Mouse (Mus musculus) heart, postnatal 25 days (tissue): ENCODE measurements around the gene Taf6. TPM values are rescaled to one million over a fixed set of nuclear protein-coding genes. Genes with fewer than 3 reads are reported as not detected.
"Not testable (repeated sequence)": the region's sequence is repeated elsewhere in the genome, so short reads cannot be mapped to it uniquely, and the experiment has no call there.

ENCODE experiments used
- DNase-seq: peaks from one replicate; pipeline ENCODE4 v3.0.0; 2022; ENCODE audit warnings: low spot score
- intact Hi-C: fragments of 180-260 bp; cut with DNase I; formaldehyde crosslinking; loops from one replicate; pipeline ENCODE4 v1.15.1; 2025
- total RNA-seq, 2 experiments: library from RNA; stranded (reverse); gene quantifications; 2 replicates each; pipeline ENCODE4 v1.2.3; 2021

Gene Taf6
- 10 to 100 TPM; 29.9 to 32.9 TPM for total RNA-seq

- DNase-seq: peak; percentile 69
- intact Hi-C loops: loop anchor here (2.0 kb wide), 1 partner anchor 14 kb away; the partner anchor contains the start of genes Ap4m1 and Mcm7
Measured at GRCm38 (mm10) chr5:138186950-138187638, at the start of gene Taf6, which contains the start of gene Cnpy4. TSS of gene Taf6 (minus strand) at chr5:138187451. TSS of gene Cnpy4 (plus strand) at chr5:138187485.

DNA sequence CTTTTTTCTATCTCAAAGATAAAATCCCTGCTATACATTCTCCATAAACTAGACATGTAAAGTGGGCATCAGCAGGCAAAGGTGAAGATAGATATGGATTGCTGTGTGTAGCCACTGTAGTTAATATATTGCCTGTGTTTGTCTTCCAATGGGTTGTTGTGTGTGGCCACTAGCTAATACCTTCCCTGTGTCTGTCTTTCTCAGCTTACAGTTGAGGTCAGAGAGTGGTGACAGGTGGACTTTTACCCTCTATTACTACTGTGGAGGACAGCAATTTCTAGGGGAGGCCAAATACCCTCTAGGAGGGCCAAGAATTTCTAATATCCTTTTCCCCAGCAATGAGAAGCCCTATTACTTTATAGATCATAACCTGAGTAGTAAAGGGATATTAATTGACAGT, 47.0 kb upstream of the Taf6 start:
- intact Hi-C loops: no loop called here
- DNase-seq: no peak

DNA sequence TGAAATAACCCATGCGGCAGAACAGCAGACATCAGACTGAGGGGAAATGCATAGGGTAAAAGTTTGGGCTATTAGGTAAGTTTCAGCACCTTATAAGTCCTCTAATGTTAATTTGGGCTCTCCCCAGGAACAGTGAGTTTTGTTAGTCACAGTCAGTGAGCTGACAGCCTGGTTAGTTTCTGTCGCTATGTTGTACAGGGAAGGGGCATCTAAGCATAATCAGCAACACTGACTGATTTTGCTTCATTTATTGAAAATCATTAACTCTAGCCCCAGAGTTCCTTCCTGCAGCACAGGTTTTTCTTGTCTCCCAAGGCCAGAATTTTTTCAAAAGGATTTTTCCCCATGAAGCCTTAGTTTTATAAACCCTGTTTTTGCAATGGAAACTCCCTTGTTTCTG, 46.5 kb upstream of the Taf6 start:
- no peak for DNase-seq
- intact Hi-C loops: no loop called here

GRCm38 (mm10) chr5:138229511-138229910, 42.3 kb upstream of the Taf6 start:
- intact Hi-C loops: no loop called here
- DNase-seq: no peak

DNA sequence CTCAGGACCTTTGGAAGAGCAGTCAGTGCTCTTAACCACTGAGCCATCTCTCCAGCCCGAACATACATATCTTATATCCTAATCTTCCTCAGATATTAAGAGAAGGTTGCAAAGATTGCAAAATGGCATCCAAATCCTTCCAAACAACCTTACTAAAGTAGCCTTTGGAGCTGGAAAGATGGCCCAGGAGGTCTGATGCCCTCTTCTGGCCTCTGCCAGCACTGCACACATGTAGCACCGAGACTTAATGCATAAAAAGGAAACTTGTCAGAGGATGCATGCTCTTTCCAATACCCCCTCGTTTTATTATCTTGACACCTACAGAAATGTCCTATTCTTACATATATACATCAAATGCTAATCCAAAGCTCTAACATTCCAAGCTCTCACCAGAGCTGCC, 40.8 kb upstream of the Taf6 start:
- no peak for DNase-seq
- intact Hi-C loops: no loop called here

DNA sequence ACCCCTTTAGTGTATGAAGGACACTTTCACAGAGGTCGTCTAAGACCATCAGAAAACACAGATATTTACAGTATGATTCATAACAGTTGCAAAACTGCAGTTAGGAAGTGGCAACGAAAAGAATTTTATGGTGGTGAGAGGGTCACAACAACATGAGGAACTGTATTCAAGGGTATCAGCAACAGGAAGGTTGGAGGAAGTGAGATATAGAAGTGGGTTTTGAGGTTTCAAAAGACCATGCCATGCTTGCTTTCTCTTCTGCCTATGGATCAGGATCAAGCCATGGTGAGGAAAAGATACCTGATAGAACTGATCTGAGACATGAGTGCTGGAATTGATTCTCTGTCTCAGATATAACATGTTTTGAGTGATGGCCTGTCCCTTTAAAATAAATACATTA, 40.1 kb upstream of the Taf6 start:
- no peak for DNase-seq
- intact Hi-C loops: no loop called here

DNA sequence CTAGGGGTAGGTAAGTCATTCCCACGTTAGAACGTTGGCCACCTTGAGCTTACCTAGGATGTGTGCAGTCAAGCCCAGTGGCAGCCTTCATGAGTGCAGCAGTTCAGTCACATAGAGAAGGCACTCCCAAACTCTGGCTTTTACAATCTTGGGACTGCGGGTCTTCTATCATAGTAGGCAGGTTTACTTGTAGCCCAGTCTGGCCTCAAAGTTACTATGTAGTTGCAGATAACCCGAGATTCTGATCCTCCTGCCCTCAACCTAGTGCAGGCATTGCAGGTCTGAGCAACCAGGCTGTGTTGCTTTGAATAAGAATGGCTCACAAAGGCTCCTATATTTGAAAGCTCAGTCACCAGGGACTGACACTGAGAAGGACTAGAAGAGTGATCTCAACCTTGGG, 39.2 kb upstream of the Taf6 start:
- no peak for DNase-seq
- intact Hi-C loops: no loop called here

DNA sequence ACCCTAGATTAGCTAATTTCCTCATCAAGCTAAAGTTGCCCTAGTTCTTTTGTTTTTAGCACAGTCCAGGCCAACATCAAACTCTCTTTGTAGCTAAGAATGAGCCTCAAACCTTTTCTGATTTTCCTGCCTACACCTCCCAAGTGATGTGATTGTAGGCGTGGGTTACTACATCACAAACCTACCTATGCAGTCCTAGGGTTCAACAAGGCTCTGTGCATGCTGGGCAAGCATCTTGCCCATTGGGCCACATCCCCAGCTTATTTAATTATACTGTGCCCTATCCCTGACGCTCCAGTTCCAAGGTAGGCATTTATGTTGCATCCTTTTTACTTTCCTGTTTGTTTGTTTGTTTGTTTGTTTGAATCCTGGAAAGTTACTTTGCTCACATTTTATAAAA, 38.4 kb upstream of the Taf6 start, which contains the start of gene Nxpe5:
TSS of gene Nxpe5 (plus strand) at position 199 of the 400 bp plus-strand sequence.
- intact Hi-C loops: no loop called here
- no peak for DNase-seq

GRCm38 (mm10) chr5:138223287-138223686, 36.0 kb upstream of the Taf6 start:
- intact Hi-C loops: no loop called here

DNA sequence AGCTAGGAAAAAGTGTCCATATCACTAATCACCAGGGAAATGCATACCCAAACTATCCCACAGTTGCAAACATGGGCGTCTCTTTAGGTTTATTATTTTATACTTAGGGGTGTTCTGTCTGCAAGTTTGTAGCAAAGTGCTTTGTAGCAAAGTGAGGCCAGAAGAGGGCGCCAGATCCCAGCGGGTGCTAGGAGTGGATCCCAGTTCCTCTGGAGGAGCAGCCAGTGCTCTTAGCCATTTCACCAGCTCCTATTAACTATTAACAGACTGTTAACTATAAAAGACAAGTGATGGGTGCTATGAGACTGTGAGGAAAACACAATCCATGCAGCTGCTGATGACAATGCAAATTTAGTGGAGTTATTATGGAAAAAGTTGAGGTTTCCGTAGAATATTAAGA, 34.9 kb upstream of the Taf6 start:
- intact Hi-C loops: no loop called here
- DNase-seq: peak; percentile 20

More at GRCm38 (mm10) chr5:138223287-138223686, 36.0 kb upstream of the Taf6 start:
- no peak for DNase-seq

DNA sequence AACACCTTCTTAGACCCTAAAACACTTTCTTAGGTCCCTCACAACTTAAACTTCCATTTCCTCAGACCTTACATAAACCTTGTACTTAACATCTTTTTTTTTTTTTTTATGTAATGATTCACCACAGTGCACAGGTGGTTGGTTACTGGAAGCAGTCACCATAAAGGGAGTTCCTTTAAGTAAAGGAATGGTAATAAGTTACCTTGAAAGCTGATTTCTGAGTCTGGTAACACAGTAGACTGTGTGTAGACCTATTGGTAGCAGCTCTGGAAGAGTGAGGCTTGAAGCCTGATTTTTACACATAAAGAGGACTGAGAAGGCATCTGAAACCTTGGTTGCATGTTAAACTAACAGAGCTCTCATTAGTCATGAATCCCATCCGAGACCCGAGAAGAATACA, 32.6 kb upstream of the Taf6 start:
- intact Hi-C loops: loop anchor here (10.0 kb wide), 1 partner anchor 235 kb away; no protein-coding TSS in a partner anchor
- no peak for DNase-seq

- not testable (repeated sequence) for DNase-seq
- intact Hi-C loops: loop anchor here (10.0 kb wide), 1 partner anchor 238 kb away; no protein-coding TSS in a partner anchor
Measured at GRCm38 (mm10) chr5:138216632-138217031, 29.4 kb upstream of the Taf6 start.

DNA sequence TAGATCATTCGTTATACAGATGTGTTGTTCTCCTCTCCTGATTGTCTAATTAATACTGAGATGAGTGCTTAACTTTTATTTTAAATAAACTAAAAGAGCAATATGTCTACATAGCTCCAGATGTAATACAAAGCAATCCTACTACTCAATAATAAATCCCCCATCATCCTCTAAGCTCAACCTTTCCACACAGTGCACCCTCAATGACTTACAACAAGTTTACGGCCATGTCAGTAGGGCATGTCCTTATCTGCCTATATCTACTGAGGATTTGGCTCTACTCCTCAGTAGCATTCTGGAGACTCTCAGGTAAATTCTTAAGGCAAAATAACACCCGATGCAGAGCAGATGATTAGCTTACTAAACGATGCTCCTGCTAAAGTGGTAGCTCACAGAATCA, 20.6 kb upstream of the Taf6 start:
- intact Hi-C loops: no loop called here
- DNase-seq: no peak

GRCm38 (mm10) chr5:138207253-138207652, 20.0 kb upstream of the Taf6 start:
- no peak for DNase-seq
- intact Hi-C loops: no loop called here

DNA sequence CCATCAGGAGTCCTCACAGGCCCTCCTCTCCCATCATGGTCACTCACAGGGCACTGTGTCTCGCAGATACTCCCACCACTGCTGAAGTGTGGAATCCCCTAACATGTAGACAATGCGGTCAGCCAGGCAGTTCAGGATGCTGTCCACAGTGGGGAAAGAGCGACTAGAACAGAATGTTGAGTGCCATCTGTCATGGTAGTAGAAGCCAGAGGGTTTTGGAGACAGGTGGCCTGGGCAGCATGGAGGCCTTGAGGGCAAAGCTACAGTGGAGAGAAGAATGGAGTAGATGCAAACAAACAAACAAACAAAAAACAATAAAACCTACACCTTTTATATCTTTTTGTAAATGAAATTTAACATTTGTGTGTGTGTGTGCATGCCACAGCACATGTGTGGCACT, 14.8 kb upstream of the Taf6 start:
- intact Hi-C loops: no loop called here
- no peak for DNase-seq

DNA sequence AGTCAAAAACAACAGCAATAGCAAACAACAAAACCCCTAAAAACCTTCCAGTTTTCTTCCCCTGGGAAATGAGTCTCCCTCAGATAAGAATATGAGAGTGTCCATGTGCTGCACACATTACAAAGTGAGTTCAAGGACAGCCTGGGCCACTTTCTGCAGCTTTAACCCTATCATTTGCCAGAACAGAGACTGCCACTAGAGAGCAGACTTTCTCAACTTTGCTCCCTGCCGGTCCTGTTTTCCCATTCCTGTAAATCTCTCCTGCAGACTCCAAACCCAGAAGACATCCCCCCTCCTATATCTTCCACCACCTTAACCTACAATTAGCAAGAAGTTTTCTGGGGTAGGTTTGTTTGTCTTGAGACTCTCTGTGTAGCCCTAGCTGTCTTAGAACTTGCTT, 12.3 kb upstream of the Taf6 start:
- intact Hi-C loops: no loop called here
- no peak for DNase-seq

- DNase-seq: no peak
- intact Hi-C loops: no loop called here
Measured at GRCm38 (mm10) chr5:138195463-138195862, 8.2 kb upstream of the Taf6 start.

DNA sequence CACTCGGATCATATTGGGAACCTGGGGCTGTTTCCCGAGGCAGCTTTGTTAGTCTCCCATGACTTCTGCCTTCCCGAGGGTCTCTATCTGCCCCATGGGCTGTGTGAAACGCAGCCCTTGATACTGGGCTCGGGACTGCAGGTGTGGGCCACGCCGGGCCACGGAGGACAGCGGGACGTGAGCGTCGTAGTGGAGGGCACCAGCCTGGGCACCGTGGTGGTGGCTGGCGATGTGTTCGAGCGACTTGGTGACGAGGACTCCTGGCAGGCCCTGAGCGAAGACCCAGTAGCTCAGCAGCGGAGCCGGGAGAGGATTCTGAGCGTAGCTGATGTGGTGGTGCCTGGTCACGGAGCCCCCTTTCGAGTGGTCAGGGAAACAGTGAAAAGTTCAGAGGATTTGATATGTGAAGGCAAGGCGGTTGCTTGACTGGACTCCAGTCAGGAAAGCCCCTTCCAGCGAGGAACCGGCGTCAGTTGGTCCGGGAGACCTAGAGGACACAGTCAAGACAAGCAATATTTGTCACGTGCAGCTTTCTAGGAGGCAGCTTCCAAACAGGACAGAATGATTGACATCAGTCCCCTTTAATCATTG, 7.6 kb upstream of the Taf6 start:
- DNase-seq: no peak
- intact Hi-C loops: no loop called here

- intact Hi-C loops: no loop called here
- peak; percentile 67 for DNase-seq
Measured at GRCm38 (mm10) chr5:138193771-138194727, 6.8 kb upstream of the Taf6 start, which contains the start of gene Mblac1. TSS of gene Mblac1 (plus strand) at chr5:138194314.

DNA sequence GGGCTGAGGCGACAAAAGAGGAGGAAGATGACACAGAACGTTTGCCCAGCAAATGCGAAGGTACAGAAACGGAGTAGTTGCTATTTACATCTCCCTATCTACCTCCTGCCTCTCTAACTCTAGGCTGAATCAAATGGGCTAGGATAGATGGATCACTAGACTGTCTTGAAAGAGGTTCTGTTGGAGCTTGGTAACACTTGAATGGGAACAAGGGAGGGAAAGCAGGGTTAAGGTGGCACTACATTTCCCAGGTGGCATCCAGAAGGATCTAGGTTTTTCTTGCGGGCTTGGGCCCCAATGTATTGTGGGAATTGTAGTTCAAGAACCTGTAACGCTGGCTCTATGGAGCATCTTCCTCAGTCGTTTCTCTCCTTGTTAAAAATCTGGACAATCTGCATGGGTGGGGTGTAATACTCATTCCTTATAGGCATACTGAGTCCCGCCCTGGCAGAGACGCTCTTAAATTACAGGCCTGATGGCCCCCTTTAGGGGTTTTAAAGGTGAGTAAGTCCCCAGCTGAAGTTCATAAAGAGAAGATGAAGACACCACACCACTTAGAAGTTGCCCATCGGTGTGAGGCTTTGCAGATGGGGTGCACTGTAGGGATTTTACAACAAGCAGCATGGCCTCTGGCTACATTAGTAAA, 533 bp upstream of the Taf6 start:
- intact Hi-C loops: loop anchor here (2.0 kb wide), 1 partner anchor 15 kb away; the partner anchor contains the start of genes Ap4m1 and Mcm7
- peak; percentile 42 for DNase-seq
